In the genomic region with DNA sequence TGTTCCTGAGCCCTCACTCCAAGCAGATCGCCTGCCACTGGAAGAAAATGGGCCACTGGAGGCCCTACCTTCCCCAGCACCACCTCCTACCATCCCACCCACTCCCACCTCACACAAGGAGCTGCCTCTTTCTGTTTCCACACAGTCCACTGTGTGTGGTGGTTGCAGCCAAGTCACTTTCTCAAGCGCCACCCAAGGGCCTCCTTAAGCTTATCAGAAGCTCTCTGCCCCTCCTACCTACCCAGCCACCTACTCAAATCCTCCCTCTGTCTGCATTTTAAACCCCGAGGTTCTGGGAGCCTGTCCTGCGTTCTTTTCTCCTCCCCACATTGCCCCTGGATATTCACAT, we compare ENCODE assay signal across 13 mouse cellular contexts. TPM values are rescaled to one million over a fixed set of nuclear protein-coding genes. Genes with fewer than 3 reads are reported as not detected.
DNase-seq lines count a peak whose midpoint lies in the region; ATAC-seq and TF ChIP-seq lines count a peak whose summit lies in the region.
"Had no signal": no experiment of that assay in that cellular context is flagged by ENCODE, and none has a peak within 500 bp of the region (broad histone marks: within the 10 kb centered on the region; RNA-seq: fewer than 3 reads in every experiment).

No protein-coding gene starts in this region.

- no peak overlapping the region for H3K4me3 ChIP-seq in gastrocnemius, adult 2 months
- H3K4me3 ChIP-seq in lung, embryonic 14.5 days (ENCODE audit: low read depth, low read length), result no peak overlapping the region
- no peak overlapping the region for H3K4me3 ChIP-seq in stomach, embryonic 16.5 days (replicated peaks; ENCODE audit: low read length)
- no peak overlapping the region for H3K4me3 ChIP-seq in stomach, postnatal 0 days (ENCODE audit: low read depth, low read length)
- H3K4me3 ChIP-seq: embryonic facial prominence, embryonic 13.5 days; heart, embryonic 10.5 days; heart, embryonic 15.5 days; hindbrain, embryonic 15.5 days had no signal

- no peaks in the 10 kb centered on the region for H3K9me3 ChIP-seq in lung, embryonic 14.5 days (ENCODE audit: low read depth, low read length)
- H3K9me3 ChIP-seq in stomach, embryonic 16.5 days (replicated peaks; ENCODE audit: control insufficient read depth, low read length), result no peaks in the 10 kb centered on the region
- H3K9me3 ChIP-seq in stomach, postnatal 0 days (ENCODE audit: control insufficient read depth, low read length), result no peaks in the 10 kb centered on the region
- H3K9me3 ChIP-seq: heart, embryonic 10.5 days; heart, embryonic 15.5 days; hindbrain, embryonic 15.5 days had no signal

- intact Hi-C loops in gastrocnemius, adult 2 months (cut with DNase I), result loop anchor here (2.0 kb wide), 1 partner anchor 35 kb away; no protein-coding TSS in a partner anchor

- H3K4me1 ChIP-seq in lung, embryonic 14.5 days (ENCODE audit: insufficient read depth), result no peaks in the 10 kb centered on the region
- H3K4me1 ChIP-seq in stomach, embryonic 16.5 days (ENCODE audit: control insufficient read depth, insufficient read depth, low read length), result peaks cover 7% of the 10 kb centered on the region; the same call in 1 of the 2 replicates
- H3K4me1 ChIP-seq in stomach, postnatal 0 days (replicated peaks; ENCODE audit: control insufficient read depth, insufficient read depth), result peaks cover 3% of the 10 kb centered on the region
- H3K4me1 ChIP-seq: embryonic facial prominence, embryonic 13.5 days had no signal

- H3K36me3 ChIP-seq in lung, embryonic 14.5 days (ENCODE audit: insufficient read depth), result no peaks in the 10 kb centered on the region
- H3K36me3 ChIP-seq in stomach, embryonic 16.5 days (ENCODE audit: control insufficient read depth, insufficient read depth, low read length), result no peaks in the 10 kb centered on the region
- H3K36me3 ChIP-seq in stomach, postnatal 0 days (ENCODE audit: control insufficient read depth, insufficient read depth, low read length), result no peaks in the 10 kb centered on the region
- H3K36me3 ChIP-seq: embryonic facial prominence, embryonic 13.5 days; heart, embryonic 15.5 days; hindbrain, embryonic 15.5 days had no signal

- H3K27me3 ChIP-seq in lung, embryonic 14.5 days (ENCODE audit: insufficient read depth, low read length), result no peaks in the 10 kb centered on the region
- H3K27me3 ChIP-seq in stomach, embryonic 16.5 days (ENCODE audit: control insufficient read depth, insufficient read depth, low read length), result no peaks in the 10 kb centered on the region
- no peaks in the 10 kb centered on the region for H3K27me3 ChIP-seq in stomach, postnatal 0 days (ENCODE audit: control insufficient read depth, insufficient read depth, low read length)
- H3K27me3 ChIP-seq: embryonic facial prominence, embryonic 13.5 days; heart, embryonic 15.5 days; hindbrain, embryonic 15.5 days had no signal

- H3K4me2 ChIP-seq in lung, embryonic 14.5 days, result no peak overlapping the region
- H3K4me2 ChIP-seq in stomach, embryonic 16.5 days (ENCODE audit: low read depth, low read length), result no peak overlapping the region
- H3K4me2 ChIP-seq in stomach, postnatal 0 days (replicated peaks; ENCODE audit: low read depth), result no peak overlapping the region
- H3K4me2 ChIP-seq: embryonic facial prominence, embryonic 13.5 days; heart, embryonic 15.5 days; hindbrain, embryonic 15.5 days had no signal

- H3K27ac ChIP-seq in gastrocnemius, adult 2 months, result peak overlapping the region; percentile 85
- peak overlapping the region; percentile 12; the same call in 1 of the 2 replicates for H3K27ac ChIP-seq in lung, embryonic 14.5 days (ENCODE audit: low read depth)
- H3K27ac ChIP-seq in stomach, embryonic 16.5 days (ENCODE audit: low read length), result 0 out of 2 replicates have a peak overlapping the region, but pooled peaks have one; percentile 6
- no peak overlapping the region for H3K27ac ChIP-seq in stomach, postnatal 0 days (replicated peaks)
- H3K27ac ChIP-seq: embryonic facial prominence, embryonic 13.5 days; heart, embryonic 10.5 days; hindbrain, embryonic 15.5 days had no signal

- 63% methylated on average over 4 of the region's 4 CpGs for WGBS in lung, embryonic 14.5 days
- 68% methylated on average over 4 of the region's 4 CpGs for WGBS in stomach, embryonic 16.5 days
- WGBS in stomach, postnatal 0 days, result 77% methylated on average over 4 of the region's 4 CpGs

- no peak overlapping the region for H3K9ac ChIP-seq in lung, embryonic 14.5 days
- no peak overlapping the region for H3K9ac ChIP-seq in stomach, embryonic 16.5 days (ENCODE audit: low read length)
- H3K9ac ChIP-seq in stomach, postnatal 0 days (ENCODE audit: low read length), result no peak overlapping the region
- H3K9ac ChIP-seq: embryonic facial prominence, embryonic 13.5 days; heart, embryonic 15.5 days; hindbrain, embryonic 15.5 days had no signal

- TF ChIP-seq EP300 in stomach, postnatal 0 days (optimal IDR thresholded peaks at IDR 0.05), result no peak

- peak; percentile 58 for DNase-seq in cerebellum, adult 9-10 months
- no peak for DNase-seq in cerebellum, postnatal 36 days
- peak; percentile 44 for DNase-seq in gastrocnemius, adult 2 months
- no peak for DNase-seq in gastrocnemius, adult 18-20 months (ENCODE audit: low spot score)
- DNase-seq in lung, embryonic 14.5 days, result no peak
- no peak for DNase-seq in lung, postnatal 14 days
- DNase-seq in stomach, postnatal 0 days (ENCODE audit: low spot score), result no peak

- no peak for ATAC-seq in lung, embryonic 14.5 days (ENCODE audit: insufficient read depth)
- ATAC-seq in stomach, embryonic 16.5 days (ENCODE audit: insufficient read depth, low FRiP score), result no peak
- no peak for ATAC-seq in stomach, postnatal 0 days (ENCODE audit: low FRiP score, low TSS enrichment)
- ATAC-seq: forebrain, embryonic 14.5 days had no signal

- no peak for TF ChIP-seq CTCF in gastrocnemius, adult 2 months (IDR thresholded peaks at IDR 0.05)
- TF ChIP-seq CTCF in lung, embryonic 14.5 days (IDR thresholded peaks at IDR 0.05; ENCODE audit: low read depth), result no peak
- no peak for TF ChIP-seq CTCF in stomach, postnatal 0 days (IDR thresholded peaks at IDR 0.05; ENCODE audit: low read depth)

RNA-seq across cellular contexts. Expression of a gene that starts 15.0 kb away (rescaled TPM):
- total RNA-seq in gastrocnemius, adult 2 months (2021), result 1 to 10 TPM; 1.3 to 1.9 TPM
- total RNA-seq in gastrocnemius, adult 18-20 months (2021), result 1 to 10 TPM; 1.1 TPM
- 1.6 and 2.2 TPM in 2 replicates for polyA plus RNA-seq in lung, embryonic 14.5 days (2014; fragmentation: Nextera tagmentation; extraction: Ambion mirVana)
- 1.1 and 1.7 TPM in 2 replicates for polyA plus RNA-seq in stomach, embryonic 16.5 days (2015; fragmentation: Nextera tagmentation; extraction: Ambion mirVana)
- polyA plus RNA-seq in stomach, postnatal 0 days (2015; fragmentation: Nextera tagmentation; extraction: Ambion mirVana), result 4.8 and 5.1 TPM in 2 replicates

Comparison
In these comparisons a context has a peak if more than half of its experiments do, and no peak if none do; other contexts are left out.
1. DNase-seq: peak in cerebellum, adult 9-10 months (single experiment) and gastrocnemius, adult 2 months (single experiment); none in cerebellum, postnatal 36 days (0 of 2), gastrocnemius, adult 18-20 months (single experiment), lung, embryonic 14.5 days (single experiment), lung, postnatal 14 days (single experiment) and stomach, postnatal 0 days (single experiment).